Mouse (Mus musculus) cortical plate, adult 2 months (tissue): ENCODE results near the gene Dusp10.

Experiments used
- CTCF ChIP-seq: fragments of 200-500 bp; IDR thresholded peaks from 2 replicates; pipeline ENCODE4 v1.5.1; 2011; ENCODE audit warnings: mild to moderate bottlenecking, control low read depth, low read length; ENCODE audit not compliant: insufficient read depth; ENCODE audit errors: extremely low read depth
- POLR2A ChIP-seq: fragments of 200-500 bp; IDR thresholded peaks from 2 replicates; pipeline ENCODE4 v1.6.1; 2011; ENCODE audit warnings: mild to moderate bottlenecking, low read length, control low read depth; ENCODE audit not compliant: insufficient read depth; ENCODE audit errors: extremely low read depth

DNA sequence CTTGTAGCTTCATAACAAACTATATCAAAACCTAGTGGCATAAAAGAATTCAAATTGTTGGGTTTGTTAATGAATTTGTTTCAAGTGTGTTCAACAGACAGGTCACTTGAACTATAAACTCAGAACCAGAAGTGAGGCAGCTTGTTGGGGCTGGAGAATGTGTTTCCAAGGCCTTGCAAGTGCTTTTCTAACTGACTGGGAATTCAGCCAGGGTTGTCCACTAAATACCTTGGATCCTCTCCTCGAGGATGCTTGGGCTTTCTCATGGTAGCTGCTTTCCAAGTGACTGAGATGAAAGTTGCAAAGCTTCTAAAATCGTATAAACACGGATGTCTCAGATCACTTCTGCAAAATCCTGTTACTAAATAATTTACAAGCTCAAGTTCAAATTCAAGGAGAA is 69.6 kb downstream of the Dusp10 start:
- TF ChIP-seq CTCF (no peak), POLR2A (no peak)
